Mouse (Mus musculus) midbrain, embryonic 11.5 days (tissue): ENCODE results near the gene Tanc1. TPM values are rescaled to one million over a fixed set of nuclear protein-coding genes. Genes with fewer than 3 reads are reported as not detected.
"Not testable (repeated sequence)": the region's sequence is repeated elsewhere in the genome, so short reads cannot be mapped to it uniquely, and the experiment has no call there.

Source experiments
- ATAC-seq: fragments of 200-750 bp; cut with Nextera tagmentation; 2 replicates; pipeline ENCODE4 v1.8.0; 2017; ENCODE audit warnings: moderate TSS enrichment, moderate library complexity; ENCODE audit not compliant: low FRiP score
- DNase-seq: peaks from one replicate; pipeline ENCODE4 v3.0.0; 2015; ENCODE audit warnings: low spot score; ENCODE audit errors: missing footprints
- H3K27ac ChIP-seq: fragments of 300-500 bp; sonication (generic); 2 replicates; pipeline ENCODE4 v1.5.1; 2014; ENCODE audit warnings: low read depth, low read length
- H3K27me3 ChIP-seq: fragments of 300-500 bp; sonication (generic); 2 replicates; pipeline ENCODE4 v1.6.1; 2014; ENCODE audit warnings: mild to moderate bottlenecking, low read length, moderate library complexity, mixed read lengths; ENCODE audit not compliant: control insufficient read depth, insufficient read depth
- H3K36me3 ChIP-seq: fragments of 300-500 bp; sonication (generic); 2 replicates; pipeline ENCODE4 v1.6.1; 2014; ENCODE audit warnings: mild to moderate bottlenecking, low read length, moderate library complexity, mixed read lengths; ENCODE audit not compliant: control insufficient read depth, insufficient read depth
- H3K4me1 ChIP-seq: fragments of 300-500 bp; sonication (generic); 2 replicates; pipeline ENCODE4 v1.6.1; 2014; ENCODE audit warnings: low read length; ENCODE audit not compliant: control insufficient read depth, insufficient read depth
- H3K4me2 ChIP-seq: fragments of 300-500 bp; sonication (generic); 2 replicates; pipeline ENCODE4 v1.6.1; 2014; ENCODE audit warnings: mild to moderate bottlenecking, moderate library complexity
- H3K4me3 ChIP-seq: fragments of 300-500 bp; sonication (generic); 2 replicates; pipeline ENCODE4 v1.5.1; 2014; ENCODE audit warnings: low read depth, low read length
- H3K9ac ChIP-seq: fragments of 300-500 bp; sonication (generic); 2 replicates; pipeline ENCODE4 v1.6.1; 2014; ENCODE audit warnings: low read length
- H3K9me3 ChIP-seq: fragments of 300-500 bp; sonication (generic); 2 replicates; pipeline ENCODE4 v1.6.1; 2016; ENCODE audit warnings: low read length; ENCODE audit not compliant: control insufficient read depth
- WGBS: fragments of 180-500 bp; shearing (Covaris S2); extraction: QIAGEN DNeasy Blood & Tissue Kit; methylation state at CpG from one replicate; pipeline ENCODE4 v1.1.7; 2014; 5-methylcytosine and 5-hydroxymethylcytosine counted together
- polyA plus RNA-seq: library from polyadenylated mRNA; unstranded; fragments of >200 nt; fragmentation: Nextera tagmentation; extraction: Ambion mirVana; gene quantifications from 2 replicates; pipeline ENCODE4 v1.2.1, GENCODE M21; 2014

The Tanc1 gene
- polyA plus RNA-seq, 1 experiment from 2014 or later: 6.7 TPM

DNA sequence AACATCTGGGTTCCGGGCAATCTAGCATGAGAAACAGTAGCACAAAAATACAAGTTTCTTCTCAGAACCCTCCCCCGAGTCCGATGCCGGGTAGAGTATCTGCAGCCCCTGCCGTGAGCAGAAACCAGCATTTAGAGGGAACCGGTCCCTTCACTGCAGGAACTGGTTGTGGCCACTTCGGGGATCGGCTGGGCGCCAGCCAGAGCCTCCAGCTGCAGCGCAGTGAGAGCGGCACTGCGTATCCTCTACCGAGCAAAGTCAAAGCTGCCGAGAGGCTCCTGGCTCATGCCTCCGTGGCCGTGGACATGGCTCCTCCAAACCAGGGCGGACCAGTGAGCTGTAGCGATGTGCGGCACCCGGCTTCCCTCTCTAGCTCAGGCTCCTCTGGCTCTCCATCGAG is 231.3 kb downstream of the Tanc1 start:
- no peak overlapping the region for H3K4me2 ChIP-seq
- ATAC-seq: no peak
- no peak overlapping the region for H3K27ac ChIP-seq
- 80% methylated on average over 21 of the region's 21 CpGs for WGBS
- no peaks in the 10 kb centered on the region for H3K27me3 ChIP-seq
- H3K9ac ChIP-seq: no peak overlapping the region
- no peak for DNase-seq
- H3K4me1 ChIP-seq: no peaks in the 10 kb centered on the region
- no peak overlapping the region for H3K4me3 ChIP-seq
- no peaks in the 10 kb centered on the region for H3K9me3 ChIP-seq
- H3K36me3 ChIP-seq: no peaks in the 10 kb centered on the region

DNA sequence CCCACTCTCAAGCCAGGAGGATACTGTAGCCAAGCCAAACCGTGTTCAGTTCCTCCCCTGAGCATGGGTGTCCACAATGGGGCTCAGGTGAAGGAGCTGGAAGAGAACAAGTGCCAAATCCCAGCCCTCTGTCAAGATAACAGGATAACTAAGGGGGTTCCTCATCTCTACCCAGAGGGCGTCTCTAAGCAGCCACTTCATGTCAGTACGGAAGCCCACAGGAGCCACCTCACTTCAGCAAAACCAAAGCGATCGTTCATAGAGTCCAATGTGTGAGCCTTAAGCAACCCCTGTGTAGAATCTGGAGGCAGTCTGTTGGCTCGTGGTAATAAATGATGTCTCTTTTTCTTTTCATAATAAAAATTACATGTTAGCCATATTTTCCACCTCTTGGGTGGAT is 232.0 kb downstream of the Tanc1 start:
- ATAC-seq: no peak
- H3K27me3 ChIP-seq: no peaks in the 10 kb centered on the region
- H3K4me2 ChIP-seq: no peak overlapping the region
- DNase-seq: no peak
- no peaks in the 10 kb centered on the region for H3K4me1 ChIP-seq
- no peak overlapping the region for H3K9ac ChIP-seq
- H3K27ac ChIP-seq: no peak overlapping the region
- 88% methylated on average over 6 of the region's 6 CpGs for WGBS
- H3K4me3 ChIP-seq: no peak overlapping the region
- H3K36me3 ChIP-seq: no peaks in the 10 kb centered on the region
- H3K9me3 ChIP-seq: no peaks in the 10 kb centered on the region

DNA sequence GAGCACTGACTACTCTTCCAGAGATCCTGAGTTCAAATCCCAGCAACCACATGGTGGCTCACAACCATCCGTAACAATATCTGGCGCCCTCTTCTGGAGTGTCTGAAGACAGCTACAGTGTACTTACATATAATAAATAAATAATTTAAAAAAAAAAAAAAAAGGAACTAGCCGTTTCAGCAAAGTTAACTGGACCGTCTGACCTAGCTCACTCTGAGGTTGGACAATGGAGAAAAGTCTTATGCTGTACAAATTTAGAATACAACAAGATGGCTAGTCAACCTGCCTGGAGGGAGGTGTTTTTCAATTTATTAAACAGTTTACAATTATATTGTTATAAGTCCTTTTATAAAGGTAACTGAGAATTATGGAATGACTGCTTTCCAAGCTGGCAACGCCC is 240.0 kb downstream of the Tanc1 start:
- not testable (repeated sequence) for H3K36me3 ChIP-seq, H3K9ac ChIP-seq, H3K27ac ChIP-seq, ATAC-seq, H3K4me3 ChIP-seq, DNase-seq, H3K27me3 ChIP-seq, H3K4me2 ChIP-seq, H3K4me1 ChIP-seq, H3K9me3 ChIP-seq
- 88% methylated on average over 3 of the region's 5 CpGs for WGBS

DNA sequence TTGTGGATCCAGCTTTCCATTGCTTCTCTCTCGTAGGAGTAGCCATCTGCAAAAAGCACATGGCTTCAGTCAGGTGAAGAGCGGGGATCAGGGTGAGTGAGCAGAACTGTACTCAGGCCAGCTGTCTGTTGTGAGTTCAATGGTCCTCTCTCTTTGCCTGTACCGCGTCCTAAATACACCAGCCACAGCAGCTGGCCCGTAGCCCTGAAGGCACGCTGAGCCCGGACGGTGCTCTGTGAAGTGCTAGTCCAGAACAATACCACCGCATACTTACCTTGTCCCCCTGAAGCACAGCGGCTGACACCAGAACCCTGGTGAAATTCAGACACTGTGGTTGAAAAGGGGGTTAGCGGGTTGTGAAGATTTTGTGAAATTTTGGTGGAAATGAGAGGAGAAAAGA is 241.1 kb downstream of the Tanc1 start:
- WGBS: 84% methylated on average over 11 of the region's 11 CpGs
- Histone ChIP-seq H3K27ac (no peak overlapping the region), H3K36me3 (no peaks in the 10 kb centered on the region), H3K4me2 (no peak overlapping the region), H3K9me3 (no peaks in the 10 kb centered on the region), H3K4me1 (no peaks in the 10 kb centered on the region), H3K27me3 (no peaks in the 10 kb centered on the region), H3K9ac (no peak overlapping the region), H3K4me3 (no peak overlapping the region)
- DNase-seq (no peak), ATAC-seq (no peak)

DNA sequence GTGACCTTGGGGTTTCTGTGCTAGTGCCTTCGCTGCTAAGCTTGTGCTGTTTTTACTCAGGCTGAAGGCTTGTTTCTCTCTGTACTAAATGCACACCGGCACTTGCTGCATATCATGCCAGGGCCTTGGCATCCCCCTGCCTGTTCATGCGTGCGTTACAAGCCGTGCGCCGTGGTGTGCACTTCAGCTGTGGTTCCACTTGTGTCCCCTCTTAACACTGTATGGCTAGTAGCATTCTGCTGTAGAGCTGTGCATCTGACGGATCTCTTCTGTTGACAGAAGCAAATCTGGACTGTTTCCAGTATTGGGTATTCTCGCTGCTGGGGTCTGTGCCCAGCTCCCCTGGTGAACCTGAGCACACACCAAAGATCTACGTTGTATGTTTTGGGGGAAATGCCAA is 241.7 kb downstream of the Tanc1 start:
- DNase-seq (no peak), ATAC-seq (no peak)
- no peaks in the 10 kb centered on the region for H3K27me3 ChIP-seq
- no peak overlapping the region for H3K4me2 ChIP-seq
- H3K4me1 ChIP-seq: no peaks in the 10 kb centered on the region
- no peak overlapping the region for H3K9ac ChIP-seq
- no peaks in the 10 kb centered on the region for H3K36me3 ChIP-seq
- H3K27ac ChIP-seq: no peak overlapping the region
- WGBS: 94% methylated on average over 10 of the region's 10 CpGs
- no peak overlapping the region for H3K4me3 ChIP-seq
- H3K9me3 ChIP-seq: no peaks in the 10 kb centered on the region

DNA sequence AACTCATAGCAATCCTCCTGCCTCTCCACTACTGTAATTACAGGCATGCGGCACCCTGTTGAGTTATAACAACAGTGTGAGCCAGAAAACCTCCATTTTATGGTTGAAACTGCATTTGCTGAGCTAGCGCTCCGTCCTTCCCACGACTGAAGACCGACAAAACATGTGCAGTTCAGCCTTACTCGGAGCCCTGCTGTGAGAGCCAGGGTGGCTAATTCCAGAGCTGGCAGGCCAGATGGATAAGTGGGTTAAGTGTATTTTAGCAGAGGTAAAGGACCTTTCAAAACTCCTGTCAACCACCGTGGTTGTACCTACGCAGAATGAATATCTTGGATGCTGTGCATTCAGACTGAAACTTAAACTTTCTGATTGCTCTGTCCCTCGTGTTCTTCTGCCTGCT is 242.5 kb downstream of the Tanc1 start:
- peaks cover 4% of the 10 kb centered on the region; the same call in 1 of the 2 replicates for H3K4me1 ChIP-seq

DNA sequence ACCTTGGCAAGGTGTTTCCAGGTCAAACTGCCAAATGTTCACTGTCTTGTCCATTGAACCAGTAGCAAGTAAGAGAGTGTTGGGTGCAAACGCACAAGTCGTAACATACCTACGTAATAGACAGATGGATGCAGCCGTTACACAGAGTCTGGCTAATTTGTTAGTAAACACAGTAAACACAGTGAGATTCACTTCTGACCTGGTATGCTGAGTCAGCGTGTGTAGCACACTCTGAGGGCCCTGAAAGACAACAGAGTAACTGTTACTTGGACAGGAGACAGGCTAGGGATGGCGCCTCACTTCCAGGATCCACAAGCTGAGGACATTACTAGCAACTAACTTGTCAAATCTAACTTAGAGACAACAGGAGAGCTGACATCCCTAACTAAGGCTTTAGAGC is 250.8 kb downstream of the Tanc1 start:
- ATAC-seq: no peak
- Histone ChIP-seq H3K27me3 (0 out of 2 replicates have a peak, but pooled peaks cover 3% of the 10 kb centered on the region), H3K4me3 (no peak overlapping the region), H3K27ac (no peak overlapping the region), H3K4me2 (no peak overlapping the region), H3K4me1 (peaks cover 4% of the 10 kb centered on the region; the same call in 1 of the 2 replicates), H3K9me3 (no peaks in the 10 kb centered on the region), H3K36me3 (no peaks in the 10 kb centered on the region), H3K9ac (no peak overlapping the region)
- WGBS: 91% methylated on average over 6 of the region's 6 CpGs
- no peak for DNase-seq

More for the DNA sequence above, 242.5 kb downstream of the Tanc1 start:
- H3K27me3 ChIP-seq: no peaks in the 10 kb centered on the region
- H3K36me3 ChIP-seq: no peaks in the 10 kb centered on the region
- H3K9me3 ChIP-seq: no peaks in the 10 kb centered on the region
- H3K9ac ChIP-seq: no peak overlapping the region
- 83% methylated on average over 9 of the region's 9 CpGs for WGBS
- no peak for ATAC-seq
- no peak overlapping the region for H3K27ac ChIP-seq
- H3K4me3 ChIP-seq: no peak overlapping the region
- H3K4me2 ChIP-seq: no peak overlapping the region
- no peak for DNase-seq

DNA sequence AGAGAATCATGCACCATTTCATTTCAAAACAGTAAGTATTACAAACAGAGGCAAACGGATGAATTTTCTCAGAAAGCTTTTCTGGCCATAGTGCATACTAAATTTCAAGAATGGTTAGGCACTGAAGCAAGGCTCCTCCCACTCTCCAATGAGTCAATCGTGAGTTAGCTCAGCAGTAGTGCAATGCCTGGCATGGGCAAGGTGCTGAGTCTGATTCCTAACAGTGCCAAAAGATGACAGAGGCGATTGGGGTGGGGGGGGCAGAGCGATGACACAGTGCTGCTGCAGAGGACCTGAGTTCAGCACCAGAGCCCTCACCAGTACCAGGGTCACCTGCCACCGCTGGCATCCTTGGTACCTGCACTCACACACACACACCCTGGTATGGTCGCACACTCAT is 258.7 kb downstream of the Tanc1 start:
- no peak overlapping the region for H3K4me2 ChIP-seq
- H3K9ac ChIP-seq: no peak overlapping the region
- DNase-seq (no peak), ATAC-seq (no peak)
- H3K27ac ChIP-seq: no peak overlapping the region
- H3K4me3 ChIP-seq: no peak overlapping the region
- no peaks in the 10 kb centered on the region for H3K36me3 ChIP-seq
- H3K9me3 ChIP-seq: no peaks in the 10 kb centered on the region
- H3K4me1 ChIP-seq: no peaks in the 10 kb centered on the region
- 89% methylated on average over 6 of the region's 6 CpGs for WGBS
- H3K27me3 ChIP-seq: no peaks in the 10 kb centered on the region

DNA sequence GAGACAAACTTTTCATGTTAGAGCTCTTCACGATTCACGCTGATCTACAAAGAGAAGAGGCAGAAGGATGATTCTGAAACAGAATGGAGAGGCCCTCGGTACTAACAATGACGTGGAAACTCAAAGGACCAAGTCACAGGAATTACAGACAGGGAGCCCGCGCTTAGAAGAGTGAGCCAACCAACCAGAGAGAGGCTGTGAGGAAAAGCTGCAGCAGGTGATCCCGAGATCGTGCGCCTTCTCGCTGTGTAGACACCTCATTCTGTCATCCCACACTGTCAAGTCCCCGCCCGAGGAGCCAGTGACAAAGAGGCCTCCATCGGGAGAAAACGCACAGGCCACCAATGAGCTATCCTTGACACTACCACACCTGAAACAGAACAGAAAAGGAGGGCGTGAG is 264.6 kb downstream of the Tanc1 start:
- no peak for ATAC-seq
- H3K4me1 ChIP-seq: 0 out of 2 replicates have a peak, but pooled peaks cover under 1% of the 10 kb centered on the region
- H3K27me3 ChIP-seq: no peaks in the 10 kb centered on the region
- no peak for DNase-seq
- H3K27ac ChIP-seq: no peak overlapping the region
- no peak overlapping the region for H3K4me2 ChIP-seq
- WGBS: 87% methylated on average over 15 of the region's 15 CpGs
- H3K9me3 ChIP-seq: no peaks in the 10 kb centered on the region
- H3K4me3 ChIP-seq: no peak overlapping the region
- H3K9ac ChIP-seq: no peak overlapping the region
- no peaks in the 10 kb centered on the region for H3K36me3 ChIP-seq

DNA sequence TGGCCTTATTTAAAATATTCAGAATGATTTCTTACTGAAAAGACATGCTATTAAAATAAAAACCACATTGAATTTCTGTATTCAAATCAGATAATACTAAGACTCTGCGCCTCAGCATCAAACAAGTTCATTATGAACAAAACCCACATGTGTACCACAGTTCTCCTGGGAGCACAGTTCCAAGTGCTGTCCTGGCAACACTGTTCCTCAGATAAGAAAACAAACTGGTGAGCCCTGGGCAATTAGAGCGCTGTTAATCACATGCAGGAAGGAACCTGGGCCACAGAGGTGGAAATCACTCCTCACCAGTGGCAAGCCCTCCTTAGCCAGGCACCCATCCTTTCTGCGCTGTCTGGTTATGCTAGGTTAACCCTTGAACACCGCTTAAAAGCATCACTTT is 265.5 kb downstream of the Tanc1 start:
- ATAC-seq: no peak
- Histone ChIP-seq H3K27ac (no peak overlapping the region), H3K9me3 (no peaks in the 10 kb centered on the region), H3K4me2 (no peak overlapping the region), H3K4me3 (no peak overlapping the region), H3K36me3 (no peaks in the 10 kb centered on the region), H3K4me1 (0 out of 2 replicates have a peak, but pooled peaks cover 3% of the 10 kb centered on the region), H3K9ac (no peak overlapping the region), H3K27me3 (no peaks in the 10 kb centered on the region)
- DNase-seq: no peak
- WGBS: 85% methylated on average over 4 of the region's 4 CpGs
